Mouse (Mus musculus) hindbrain, embryonic 13.5 days (tissue): ENCODE results near the gene Pdcl2. TPM values are rescaled to one million over a fixed set of nuclear protein-coding genes. Genes with fewer than 3 reads are reported as not detected.

Source experiments
- ATAC-seq: fragments of 200-750 bp; cut with Nextera tagmentation; 2 replicates; pipeline ENCODE4 v1.8.0; 2017; ENCODE audit warnings: moderate TSS enrichment; ENCODE audit not compliant: low FRiP score
- H3K27ac ChIP-seq: fragments of 300-500 bp; sonication (generic); 2 replicates; pipeline ENCODE4 v1.5.1; 2015; ENCODE audit warnings: inconsistent platforms, mild to moderate bottlenecking, moderate library complexity
- H3K27me3 ChIP-seq: fragments of 300-500 bp; sonication (generic); 2 replicates; pipeline ENCODE4 v1.6.1; 2015; ENCODE audit warnings: mild to moderate bottlenecking, inconsistent platforms
- H3K36me3 ChIP-seq: fragments of 300-500 bp; sonication (generic); 2 replicates; pipeline ENCODE4 v1.6.1; 2015; ENCODE audit warnings: mild to moderate bottlenecking, inconsistent platforms
- H3K4me1 ChIP-seq: fragments of 300-500 bp; sonication (generic); replicated peaks from 2 replicates; pipeline ENCODE4 v1.6.1; 2015; ENCODE audit warnings: inconsistent platforms
- H3K4me2 ChIP-seq: fragments of 300-500 bp; sonication (generic); 2 replicates; pipeline ENCODE4 v1.6.1; 2015; ENCODE audit warnings: inconsistent platforms, mild to moderate bottlenecking, moderate library complexity
- H3K4me3 ChIP-seq: fragments of 300-500 bp; sonication (generic); 2 replicates; pipeline ENCODE4 v1.5.1; 2015; ENCODE audit warnings: mild to moderate bottlenecking, inconsistent platforms
- H3K9ac ChIP-seq: fragments of 300-500 bp; sonication (generic); 2 replicates; pipeline ENCODE4 v1.6.1; 2015; ENCODE audit warnings: mild to moderate bottlenecking, inconsistent platforms
- H3K9me3 ChIP-seq: fragments of 300-500 bp; sonication (generic); 2 replicates; pipeline ENCODE4 v1.6.1; 2016; ENCODE audit warnings: inconsistent platforms
- WGBS: fragments of 180-500 bp; shearing (Covaris S2); methylation state at CpG from one replicate; pipeline ENCODE4 v1.1.7; 2015; 5-methylcytosine and 5-hydroxymethylcytosine counted together
- polyA plus RNA-seq: library from polyadenylated mRNA; unstranded; fragments of >200 nt; fragmentation: Nextera tagmentation; extraction: Ambion mirVana; gene quantifications from 2 replicates; pipeline ENCODE4 v1.2.1, GENCODE M21; 2015

Pdcl2 gene
- polyA plus RNA-seq, 1 experiment from 2014 or later: not detected

DNA sequence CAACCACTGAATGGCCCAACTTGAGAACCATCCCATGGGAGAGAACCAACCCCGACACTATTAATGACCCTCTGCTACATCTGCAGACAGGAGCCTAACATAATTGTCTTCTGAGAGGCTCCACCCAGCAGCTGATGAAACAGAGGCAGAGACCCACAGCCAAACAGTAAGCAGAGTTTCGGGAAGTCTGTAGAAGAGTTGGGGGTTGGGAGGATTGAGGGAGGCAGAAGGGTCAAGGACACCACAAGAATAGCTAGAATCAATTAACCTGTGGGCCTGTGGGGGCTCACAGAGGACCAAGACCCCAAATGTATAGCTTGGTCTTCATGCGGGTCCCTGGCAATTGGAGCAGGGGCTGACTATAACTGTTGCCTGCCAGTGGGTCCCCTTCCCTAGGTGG lies 42.7 kb downstream of the Pdcl2 start:
- ATAC-seq: no peak
- 91% methylated on average over 3 of the region's 3 CpGs for WGBS
- Histone ChIP-seq H3K4me1 (no peaks in the 10 kb centered on the region), H3K9ac (no peak overlapping the region), H3K27me3 (no peaks in the 10 kb centered on the region), H3K9me3 (no peaks in the 10 kb centered on the region), H3K27ac (no peak overlapping the region), H3K4me2 (no peak overlapping the region), H3K36me3 (peaks cover 4% of the 10 kb centered on the region), H3K4me3 (no peak overlapping the region)

GRCm38 (mm10) chr5:76287062-76287461 lies 43.9 kb downstream of the Pdcl2 start:
- 85% methylated on average over 5 of the region's 5 CpGs for WGBS
- H3K4me3 ChIP-seq: no peak overlapping the region
- H3K36me3 ChIP-seq: peaks cover 4% of the 10 kb centered on the region
- no peaks in the 10 kb centered on the region for H3K27me3 ChIP-seq
- no peak overlapping the region for H3K9ac ChIP-seq
- no peaks in the 10 kb centered on the region for H3K9me3 ChIP-seq
- H3K27ac ChIP-seq: no peak overlapping the region
- no peaks in the 10 kb centered on the region for H3K4me1 ChIP-seq
- ATAC-seq: no peak
- no peak overlapping the region for H3K4me2 ChIP-seq

DNA sequence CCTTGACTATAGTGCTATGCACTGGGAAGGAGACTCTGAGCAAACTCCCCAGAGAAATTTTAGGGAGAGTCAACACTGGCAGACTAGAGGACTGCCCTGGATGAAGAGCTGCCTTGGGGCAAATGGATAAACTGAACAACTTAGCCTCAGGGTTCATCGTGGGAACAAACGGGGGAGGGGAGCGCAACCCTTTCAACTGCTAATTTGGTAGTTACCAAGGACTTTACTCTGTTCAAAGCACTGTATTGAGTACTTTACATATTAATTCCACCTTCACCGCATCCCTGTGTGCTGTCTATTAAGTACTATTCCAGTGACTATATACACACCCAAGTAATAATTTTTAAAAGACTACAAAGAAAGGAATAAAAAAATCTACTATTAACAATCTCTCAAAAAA lies 45.3 kb downstream of the Pdcl2 start:
- H3K36me3 ChIP-seq: peaks cover 4% of the 10 kb centered on the region
- no peak overlapping the region for H3K9ac ChIP-seq
- no peaks in the 10 kb centered on the region for H3K9me3 ChIP-seq
- no peaks in the 10 kb centered on the region for H3K27me3 ChIP-seq
- no peaks in the 10 kb centered on the region for H3K4me1 ChIP-seq
- no peak overlapping the region for H3K4me2 ChIP-seq
- WGBS: 45% methylated on average over 4 of the region's 4 CpGs
- H3K4me3 ChIP-seq: no peak overlapping the region
- no peak overlapping the region for H3K27ac ChIP-seq
- ATAC-seq: no peak

- Histone ChIP-seq H3K4me3 (no peak overlapping the region), H3K4me2 (no peak overlapping the region), H3K27ac (no peak overlapping the region), H3K36me3 (no peaks in the 10 kb centered on the region), H3K9me3 (no peaks in the 10 kb centered on the region), H3K27me3 (no peaks in the 10 kb centered on the region), H3K9ac (no peak overlapping the region), H3K4me1 (no peaks in the 10 kb centered on the region)
- no peak for ATAC-seq
- 81% methylated on average over 1 of the region's 1 CpGs for WGBS
Observed at GRCm38 (mm10) chr5:76283890-76284289, 47.1 kb downstream of the Pdcl2 start.

- no peak overlapping the region for H3K4me2 ChIP-seq
- no peak overlapping the region for H3K9ac ChIP-seq
- H3K9me3 ChIP-seq: no peaks in the 10 kb centered on the region
- H3K27ac ChIP-seq: no peak overlapping the region
- 90% methylated on average over 4 of the region's 4 CpGs for WGBS
- no peak for ATAC-seq
- H3K4me1 ChIP-seq: no peaks in the 10 kb centered on the region
- no peaks in the 10 kb centered on the region for H3K27me3 ChIP-seq
- 0 out of 2 replicates have a peak, but pooled peaks cover 5% of the 10 kb centered on the region for H3K36me3 ChIP-seq
- no peak overlapping the region for H3K4me3 ChIP-seq
Observed at GRCm38 (mm10) chr5:76274977-76275376, 56.0 kb downstream of the Pdcl2 start.

Other genes with a start within 250 kb of the Pdcl2 start
- 17.1 and 18.1 TPM in 2 replicates for gene Srd5a3, start 190.9 kb downstream of the Pdcl2 start, polyA plus RNA-seq
- 52.3 and 56.3 TPM in 2 replicates for gene Tmem165, start 147.3 kb downstream of the Pdcl2 start, polyA plus RNA-seq
- 14.5 and 15.6 TPM in 2 replicates for gene Clock, start 26.4 kb downstream of the Pdcl2 start, polyA plus RNA-seq
- gene Nmu, start 32.6 kb upstream of the Pdcl2 start, polyA plus RNA-seq: 0.56 and 1.5 TPM in 2 replicates
- gene Gm7271, start 152.9 kb upstream of the Pdcl2 start, polyA plus RNA-seq: 1.8 and 2.4 TPM in 2 replicates
- gene Exoc1, start 198.2 kb upstream of the Pdcl2 start, polyA plus RNA-seq: 56.6 and 57.1 TPM in 2 replicates